Mouse (Mus musculus) hindbrain, embryonic 14.5 days (tissue): Measurements from ENCODE around the gene Hnrnph1. TPM values are rescaled to one million over a fixed set of nuclear protein-coding genes. Genes with fewer than 3 reads are reported as not detected.
A peak's percentile ranks its signal among the peaks of the same experiment; 100 is the strongest.
"Not testable (repeated sequence)": the region's sequence is repeated elsewhere in the genome, so short reads cannot be mapped to it uniquely, and the experiment has no call there.

Experiments used
- ATAC-seq: fragments of 200-750 bp; cut with Nextera tagmentation; 2 replicates; pipeline ENCODE4 v1.8.0; 2017; ENCODE audit warnings: moderate number of reproducible peaks, mild to moderate bottlenecking, moderate TSS enrichment, moderate library complexity; ENCODE audit not compliant: low FRiP score
- DNase-seq: peaks from one replicate; pipeline ENCODE4 v3.0.0-alpha.2; 2015; ENCODE audit warnings: low spot score
- H3K27ac ChIP-seq: fragments of 300-500 bp; sonication (generic); 2 replicates; pipeline ENCODE4 v1.5.1; 2014; ENCODE audit warnings: mild to moderate bottlenecking, moderate library complexity
- H3K27me3 ChIP-seq: fragments of 300-500 bp; sonication (generic); 2 replicates; pipeline ENCODE4 v1.6.1; 2014; ENCODE audit warnings: mild to moderate bottlenecking, low read length, mixed read lengths; ENCODE audit not compliant: control insufficient read depth, insufficient read depth
- H3K36me3 ChIP-seq: fragments of 300-500 bp; sonication (generic); replicated peaks from 2 replicates; pipeline ENCODE4 v1.6.1; 2014; ENCODE audit not compliant: control insufficient read depth, insufficient read depth
- H3K4me1 ChIP-seq: fragments of 300-500 bp; sonication (generic); replicated peaks from 2 replicates; pipeline ENCODE4 v1.6.1; 2014; ENCODE audit warnings: antibody characterized with exemption, low read length, mixed read lengths; ENCODE audit not compliant: control insufficient read depth, insufficient read depth
- H3K4me2 ChIP-seq: fragments of 300-500 bp; sonication (generic); replicated peaks from 2 replicates; pipeline ENCODE4 v1.6.1; 2014; ENCODE audit warnings: mild to moderate bottlenecking, moderate library complexity
- H3K4me3 ChIP-seq: fragments of 300-500 bp; sonication (generic); replicated peaks from 2 replicates; pipeline ENCODE4 v1.5.1; 2014; ENCODE audit warnings: mild to moderate bottlenecking, low read length
- H3K9ac ChIP-seq: fragments of 300-500 bp; sonication (generic); 2 replicates; pipeline ENCODE4 v1.6.1; 2014
- H3K9me3 ChIP-seq: fragments of 300-500 bp; sonication (generic); 2 replicates; pipeline ENCODE4 v1.6.1; 2016; ENCODE audit warnings: low read length; ENCODE audit not compliant: control insufficient read depth
- WGBS: fragments of 180-500 bp; shearing (Covaris S2); extraction: QIAGEN DNeasy Blood & Tissue Kit; methylation state at CpG from one replicate; pipeline ENCODE4 v1.1.7; 2014; 5-methylcytosine and 5-hydroxymethylcytosine counted together
- polyA plus RNA-seq: library from polyadenylated mRNA; unstranded; fragments of >200 nt; fragmentation: Nextera tagmentation; extraction: Ambion mirVana; gene quantifications from 2 replicates; pipeline ENCODE4 v1.2.1, GENCODE M21; 2014

Gene Hnrnph1
- polyA plus RNA-seq, 1 experiment from 2014 or later: 429 TPM

- H3K36me3 ChIP-seq: no peaks in the 10 kb centered on the region
- no peak within 1 kb of the TSS for H3K4me2 ChIP-seq
Observed at GRCm38 (mm10) chr11:50354162-50354561, 22.6 kb upstream of the Hnrnph1 start, which contains the start of gene Cby3. TSS of gene Cby3 (plus strand) at chr11:50354462.

GRCm38 (mm10) chr11:50354851-50355250, 21.9 kb upstream of the Hnrnph1 start:
- WGBS: 68% methylated on average over 3 of the region's 3 CpGs
- H3K4me1 ChIP-seq: peaks cover 6% of the 10 kb centered on the region; the same call in 1 of the 2 replicates
- ATAC-seq: no peak
- DNase-seq: no peak
- no peak overlapping the region for H3K4me3 ChIP-seq
- no peak overlapping the region for H3K9ac ChIP-seq
- H3K27ac ChIP-seq: no peak overlapping the region
- peaks cover 3% of the 10 kb centered on the region; the same call in 1 of the 2 replicates for H3K27me3 ChIP-seq
- H3K9me3 ChIP-seq: no peaks in the 10 kb centered on the region
- H3K36me3 ChIP-seq: no peaks in the 10 kb centered on the region
- H3K4me2 ChIP-seq: no peak overlapping the region

More at GRCm38 (mm10) chr11:50354162-50354561, 22.6 kb upstream of the Hnrnph1 start, which contains the start of gene Cby3:
- no peak for DNase-seq
- Histone ChIP-seq H3K9me3 (no peaks in the 10 kb centered on the region), H3K4me1 (peaks cover 6% of the 10 kb centered on the region; the same call in 1 of the 2 replicates), H3K27me3 (peaks cover 3% of the 10 kb centered on the region; the same call in 1 of the 2 replicates), H3K27ac (no peak within 1 kb of the TSS), H3K4me3 (no peak within 1 kb of the TSS), H3K9ac (no peak within 1 kb of the TSS)
- ATAC-seq: no peak

GRCm38 (mm10) chr11:50355395-50355794, 21.4 kb upstream of the Hnrnph1 start:
- H3K27me3 ChIP-seq: peaks cover 3% of the 10 kb centered on the region; the same call in 1 of the 2 replicates
- no peak overlapping the region for H3K4me3 ChIP-seq
- no peak overlapping the region for H3K9ac ChIP-seq
- WGBS: 65% methylated on average over 1 of the region's 1 CpGs
- H3K27ac ChIP-seq: no peak overlapping the region
- H3K4me1 ChIP-seq: peaks cover 6% of the 10 kb centered on the region; the same call in 1 of the 2 replicates
- H3K4me2 ChIP-seq: no peak overlapping the region
- no peaks in the 10 kb centered on the region for H3K9me3 ChIP-seq
- DNase-seq (no peak), ATAC-seq (no peak)
- no peaks in the 10 kb centered on the region for H3K36me3 ChIP-seq

- H3K4me1 ChIP-seq: peaks cover 6% of the 10 kb centered on the region; the same call in 1 of the 2 replicates
- H3K9ac ChIP-seq: peak overlapping the region; percentile 76
- no peaks in the 10 kb centered on the region for H3K9me3 ChIP-seq
- H3K36me3 ChIP-seq: no peaks in the 10 kb centered on the region
- DNase-seq (peak; percentile 61), ATAC-seq (peak; percentile 67)
- peak overlapping the region; percentile 76 for H3K27ac ChIP-seq
- H3K27me3 ChIP-seq: peaks cover 3% of the 10 kb centered on the region; the same call in 1 of the 2 replicates
- WGBS: 2% methylated on average over 74 of the region's 74 CpGs
- peak overlapping the region; percentile 80 for H3K4me2 ChIP-seq
- H3K4me3 ChIP-seq: peak overlapping the region; percentile 48
Observed at GRCm38 (mm10) chr11:50358950-50359861, 17.6 kb upstream of the Hnrnph1 start.

- H3K27ac ChIP-seq, H3K4me3 ChIP-seq, H3K4me1 ChIP-seq, H3K27me3 ChIP-seq, ATAC-seq, DNase-seq, H3K9me3 ChIP-seq, H3K36me3 ChIP-seq, H3K9ac ChIP-seq, H3K4me2 ChIP-seq: not testable (repeated sequence)
- 96% methylated on average over 1 of the region's 1 CpGs for WGBS
Observed at GRCm38 (mm10) chr11:50361282-50361681, 15.5 kb upstream of the Hnrnph1 start.

- Histone ChIP-seq H3K27ac (no peak overlapping the region), H3K4me3 (no peak overlapping the region), H3K9ac (no peak overlapping the region), H3K36me3 (no peaks in the 10 kb centered on the region), H3K4me2 (no peak overlapping the region), H3K9me3 (no peaks in the 10 kb centered on the region), H3K27me3 (no peaks in the 10 kb centered on the region), H3K4me1 (no peaks in the 10 kb centered on the region)
- 9% methylated on average over 4 of the region's 4 CpGs for WGBS
- ATAC-seq (peak; percentile 68; the same call in 1 of the 2 replicates), DNase-seq (peak; percentile 87)
Observed at GRCm38 (mm10) chr11:50364548-50364947, 12.2 kb upstream of the Hnrnph1 start.

GRCm38 (mm10) chr11:50365322-50365721, 11.5 kb upstream of the Hnrnph1 start:
- ATAC-seq: no peak

GRCm38 (mm10) chr11:50367531-50367930, 9.3 kb upstream of the Hnrnph1 start:
- Histone ChIP-seq H3K9me3 (no peaks in the 10 kb centered on the region), H3K9ac (no peak overlapping the region), H3K36me3 (no peaks in the 10 kb centered on the region), H3K4me2 (no peak overlapping the region), H3K4me3 (no peak overlapping the region), H3K27me3 (no peaks in the 10 kb centered on the region), H3K27ac (no peak overlapping the region), H3K4me1 (0 out of 2 replicates have a peak, but pooled peaks cover 12% of the 10 kb centered on the region)
- WGBS: 94% methylated on average over 9 of the region's 9 CpGs
- ATAC-seq: no peak
- no peak for DNase-seq

More at GRCm38 (mm10) chr11:50365322-50365721, 11.5 kb upstream of the Hnrnph1 start:
- H3K27me3 ChIP-seq: no peaks in the 10 kb centered on the region
- H3K4me2 ChIP-seq: no peak overlapping the region
- H3K4me1 ChIP-seq: no peaks in the 10 kb centered on the region
- H3K36me3 ChIP-seq: no peaks in the 10 kb centered on the region
- no peak overlapping the region for H3K27ac ChIP-seq
- H3K9ac ChIP-seq: no peak overlapping the region
- DNase-seq: no peak
- H3K4me3 ChIP-seq: no peak overlapping the region
- no peaks in the 10 kb centered on the region for H3K9me3 ChIP-seq

- ATAC-seq (no peak), DNase-seq (no peak)
- H3K27me3 ChIP-seq: no peaks in the 10 kb centered on the region
- H3K27ac ChIP-seq: no peak overlapping the region
- H3K9ac ChIP-seq: no peak overlapping the region
- no peak overlapping the region for H3K4me3 ChIP-seq
- H3K4me2 ChIP-seq: no peak overlapping the region
- H3K36me3 ChIP-seq: no peaks in the 10 kb centered on the region
- no peaks in the 10 kb centered on the region for H3K9me3 ChIP-seq
- 95% methylated on average over 5 of the region's 5 CpGs for WGBS
- 0 out of 2 replicates have a peak, but pooled peaks cover 12% of the 10 kb centered on the region for H3K4me1 ChIP-seq
Observed at GRCm38 (mm10) chr11:50369360-50369911, 7.4 kb upstream of the Hnrnph1 start.
